Mouse (Mus musculus) brown adipose tissue, adult 24 weeks (tissue): ENCODE measurements around the gene Eno1. TPM values are rescaled to one million over a fixed set of nuclear protein-coding genes. Genes with fewer than 3 reads are reported as not detected.
A peak's percentile ranks its signal among the peaks of the same experiment; 100 is the strongest.

Experiments
- H3K27ac ChIP-seq: fragments of 200-500 bp; replicated peaks from 2 replicates; pipeline ENCODE4 v1.5.1; 2012; ENCODE audit warnings: low read depth, mild to moderate bottlenecking, low read length
- H3K4me1 ChIP-seq: fragments of 200-500 bp; 2 replicates; pipeline ENCODE4 v1.6.1; 2012; ENCODE audit warnings: low read length, mixed read lengths; ENCODE audit not compliant: control insufficient read depth, insufficient read depth, insufficient read length
- H3K4me3 ChIP-seq: fragments of 200-500 bp; 2 replicates; pipeline ENCODE4 v1.5.1; 2012; ENCODE audit warnings: low read depth, mild to moderate bottlenecking, low read length, moderate library complexity; ENCODE audit not compliant: insufficient read depth
- polyA plus RNA-seq: library from polyadenylated mRNA; stranded (reverse); fragments of >200 nt; gene quantifications from 2 replicates; pipeline ENCODE4 v1.2.4, GENCODE M21; 2012; ENCODE audit not compliant: missing spikeins, insufficient read depth, insufficient read length

Gene Eno1
- polyA plus RNA-seq, 1 experiment: 2,211 TPM

- Histone ChIP-seq H3K4me3 (peak overlapping the region; percentile 15), H3K27ac (peak overlapping the region; percentile 91), H3K4me1 (peaks cover 11% of the 10 kb centered on the region)
Measured at GRCm38 (mm10) chr4:150236031-150236430, 490 bp upstream of the Eno1 start.

- peak overlapping the region; percentile 74 for H3K27ac ChIP-seq
- H3K4me1 ChIP-seq: peaks cover 16% of the 10 kb centered on the region
- H3K4me3 ChIP-seq: peak overlapping the region; percentile 83
Measured at GRCm38 (mm10) chr4:150237636-150238361, 1.3 kb downstream of the Eno1 start.

- peak overlapping the region; percentile 74 for H3K27ac ChIP-seq
- H3K4me3 ChIP-seq: peak overlapping the region; percentile 83
- H3K4me1 ChIP-seq: peaks cover 20% of the 10 kb centered on the region
Measured at GRCm38 (mm10) chr4:150238433-150239086, 2.0 kb downstream of the Eno1 start.

GRCm38 (mm10) chr4:150239087-150239480, 2.6 kb downstream of the Eno1 start:
- peak overlapping the region; percentile 28 for H3K27ac ChIP-seq
- H3K4me1 ChIP-seq: peaks cover 20% of the 10 kb centered on the region
- peak overlapping the region; percentile 83 for H3K4me3 ChIP-seq

DNA sequence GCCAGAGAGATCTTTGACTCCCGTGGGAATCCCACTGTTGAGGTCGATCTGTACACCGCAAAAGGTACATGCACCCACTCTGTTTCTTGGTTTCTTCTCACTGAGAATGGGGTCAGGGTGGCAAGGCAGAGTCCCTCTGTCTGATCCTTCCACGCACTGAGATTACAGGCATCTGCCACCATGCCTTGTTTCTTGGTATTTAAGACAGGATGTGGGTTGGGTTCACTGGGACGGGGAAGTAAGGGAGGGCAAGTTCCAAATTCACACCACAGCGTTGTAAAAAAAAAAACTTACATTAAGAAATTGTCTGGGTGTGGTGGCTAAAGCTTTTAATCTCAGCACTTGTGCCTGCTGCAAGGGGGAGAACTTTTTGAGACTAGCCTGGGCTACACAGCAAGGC, 3.0 kb downstream of the Eno1 start:
- Histone ChIP-seq H3K4me1 (peaks cover 19% of the 10 kb centered on the region), H3K4me3 (peak overlapping the region; percentile 83)

DNA sequence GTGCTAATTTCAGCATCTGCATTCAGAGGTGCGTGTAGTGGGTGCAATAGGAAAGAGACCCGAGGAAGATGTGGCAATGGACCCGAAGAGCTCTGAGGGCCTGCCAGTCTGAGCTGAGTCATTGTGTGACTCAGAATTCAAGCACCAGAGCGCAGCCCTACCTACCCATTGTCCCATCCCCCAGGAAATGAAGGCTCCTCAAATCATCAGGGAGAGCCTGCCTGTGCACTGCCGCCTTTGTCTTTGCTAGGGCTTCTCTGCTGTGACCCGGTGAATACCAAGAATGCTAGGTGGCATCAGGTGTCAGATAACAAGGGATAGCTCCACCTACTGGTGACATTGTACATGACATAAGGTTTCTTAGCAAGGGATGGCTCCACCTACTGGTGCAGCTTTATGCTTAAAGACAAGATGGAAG, 3.4 kb downstream of the Eno1 start:
- peak overlapping the region; percentile 28 for H3K27ac ChIP-seq
- H3K4me1 ChIP-seq: peaks cover 18% of the 10 kb centered on the region
- peak overlapping the region; percentile 83 for H3K4me3 ChIP-seq

More for the DNA sequence above, 3.0 kb downstream of the Eno1 start:
- H3K27ac ChIP-seq: peak overlapping the region; percentile 28

- Histone ChIP-seq H3K27ac (no peak overlapping the region), H3K4me3 (0 out of 2 replicates have a peak overlapping the region, but pooled peaks have one; percentile 3), H3K4me1 (peaks cover 18% of the 10 kb centered on the region)
Measured at GRCm38 (mm10) chr4:150240381-150240886, 3.9 kb downstream of the Eno1 start.

DNA sequence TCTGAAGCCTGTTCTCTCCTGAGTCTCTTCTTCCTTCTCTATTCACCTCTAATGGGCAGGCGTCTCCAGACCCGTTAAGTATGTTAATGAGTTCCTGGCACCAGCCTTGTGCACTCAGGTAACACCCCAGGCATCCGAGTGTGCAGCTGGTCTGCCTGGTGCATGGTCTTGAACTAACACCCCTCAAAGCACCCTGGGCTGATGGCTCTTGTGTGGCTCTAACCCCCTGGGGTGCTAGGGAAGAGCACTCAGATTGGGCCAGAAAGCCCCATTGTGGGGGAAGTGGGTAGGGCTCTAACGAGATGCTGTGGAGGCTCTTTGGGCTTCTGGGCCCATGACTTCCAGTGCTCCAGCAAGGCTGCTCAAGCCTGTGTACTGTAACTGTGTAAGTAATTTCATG, 5.2 kb downstream of the Eno1 start:
- Histone ChIP-seq H3K4me1 (peaks cover 15% of the 10 kb centered on the region), H3K27ac (no peak overlapping the region), H3K4me3 (0 out of 2 replicates have a peak overlapping the region, but pooled peaks have one; percentile 3)

DNA sequence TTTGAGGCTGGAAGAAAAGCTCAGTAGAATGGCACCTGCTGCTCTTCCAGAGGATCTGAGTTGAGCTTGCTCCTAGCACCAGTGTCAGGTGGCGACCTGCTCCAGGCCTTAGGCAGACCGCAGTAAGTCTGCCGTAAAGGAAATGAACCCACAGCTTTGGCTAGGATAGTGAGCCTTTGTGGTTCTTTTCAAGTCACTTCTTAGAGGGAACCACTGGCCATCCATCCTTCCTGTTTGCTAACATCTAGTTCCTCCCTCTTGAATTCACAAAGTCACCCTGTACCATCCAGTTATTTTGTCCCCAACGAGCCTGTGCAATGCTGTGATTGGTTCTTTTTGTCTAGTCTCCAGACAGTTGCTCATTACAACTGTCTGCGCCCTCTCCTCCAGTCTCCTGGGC, 6.2 kb downstream of the Eno1 start:
- no peak overlapping the region for H3K4me3 ChIP-seq
- peaks cover 15% of the 10 kb centered on the region for H3K4me1 ChIP-seq
- H3K27ac ChIP-seq: no peak overlapping the region

DNA sequence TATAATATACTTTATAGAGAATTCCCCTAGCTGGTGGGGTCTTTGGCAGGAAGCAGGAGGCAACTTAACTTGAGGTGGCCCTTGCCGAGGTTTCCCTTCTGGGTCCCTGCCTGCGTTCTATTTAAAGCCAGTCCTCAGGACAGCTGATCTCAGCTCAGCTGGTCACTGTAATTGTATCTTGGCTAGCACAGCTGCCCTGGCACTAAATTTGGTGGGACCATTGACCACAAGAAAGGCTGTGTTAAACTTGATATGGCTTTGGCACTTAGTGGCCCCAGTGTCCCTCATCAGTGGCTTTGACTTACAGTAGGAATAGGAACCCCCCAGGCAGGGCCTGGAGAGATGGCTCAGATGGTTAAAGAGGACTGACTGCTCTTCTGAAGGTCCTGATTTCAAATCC, 9.4 kb downstream of the Eno1 start:
- no peak overlapping the region for H3K4me3 ChIP-seq
- H3K4me1 ChIP-seq: peaks cover 10% of the 10 kb centered on the region; the same call in 1 of the 2 replicates
- no peak overlapping the region for H3K27ac ChIP-seq

DNA sequence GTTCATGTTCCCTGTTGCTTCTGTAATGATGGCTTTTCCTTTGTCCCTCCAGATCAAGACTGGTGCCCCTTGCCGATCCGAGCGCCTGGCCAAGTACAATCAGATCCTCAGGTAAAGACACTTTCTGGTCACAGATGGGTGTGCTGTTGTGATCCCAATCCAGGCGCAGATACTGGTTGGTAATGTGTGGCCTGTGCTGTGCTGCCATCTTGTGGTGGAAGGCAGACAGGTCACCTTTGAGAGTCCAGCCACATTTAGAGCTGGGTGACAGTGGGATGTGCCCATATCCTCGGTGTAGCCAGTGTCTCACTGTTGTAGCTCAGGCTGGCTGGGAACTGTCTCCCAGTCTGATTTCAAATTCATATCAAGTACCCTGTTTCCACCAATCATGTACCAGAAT, 11.5 kb downstream of the Eno1 start:
- Histone ChIP-seq H3K4me3 (no peak overlapping the region), H3K27ac (no peak overlapping the region), H3K4me1 (0 out of 2 replicates have a peak, but pooled peaks cover 3% of the 10 kb centered on the region)

DNA sequence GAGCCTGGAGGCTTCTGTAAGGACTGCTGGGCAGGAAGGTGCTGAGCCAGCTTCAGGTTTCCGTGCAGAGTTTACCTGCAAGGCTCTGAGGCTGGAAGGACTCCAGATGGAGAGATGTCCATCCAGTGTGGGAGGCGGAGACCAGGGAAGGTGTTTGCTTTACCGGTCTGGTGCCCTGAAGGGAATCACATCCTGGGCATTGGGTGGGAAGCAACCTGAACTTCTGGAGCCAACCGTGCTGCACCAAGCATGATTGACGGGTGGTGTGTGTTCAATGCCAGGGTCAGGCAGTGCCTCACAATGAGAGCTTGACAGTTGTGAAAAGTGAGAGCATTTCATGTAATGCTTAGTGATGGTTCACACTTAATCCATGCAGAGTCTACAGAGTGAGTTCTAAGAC, 12.4 kb downstream of the Eno1 start:
- Histone ChIP-seq H3K4me1 (no peaks in the 10 kb centered on the region), H3K27ac (no peak overlapping the region), H3K4me3 (no peak overlapping the region)

DNA sequence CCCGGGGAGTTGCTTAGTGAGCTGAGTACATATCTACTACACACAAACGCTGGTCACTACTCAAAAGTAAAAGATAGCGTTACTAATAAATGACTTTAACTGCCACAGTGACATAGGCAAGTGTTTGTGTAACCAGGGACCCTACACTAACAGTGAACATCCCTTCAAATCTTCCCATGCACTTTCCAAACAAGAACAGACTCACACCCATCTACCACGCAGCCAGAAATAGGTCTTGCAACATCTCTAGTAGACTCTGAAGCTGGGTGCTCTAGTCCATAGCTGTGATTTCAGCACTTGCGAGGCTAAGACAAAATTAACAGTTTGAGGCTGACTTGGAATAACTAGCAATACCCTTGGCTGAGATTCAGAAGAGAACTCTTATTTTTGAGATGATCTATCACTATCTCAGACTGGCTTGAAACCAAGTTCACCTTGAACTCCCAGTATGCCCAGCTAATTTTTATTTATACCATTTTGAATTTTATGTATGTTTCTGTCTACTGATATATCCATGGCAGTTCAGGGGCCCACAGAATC, 13.3 kb downstream of the Eno1 start:
- H3K4me3 ChIP-seq: no peak overlapping the region
- H3K4me1 ChIP-seq: no peaks in the 10 kb centered on the region
- no peak overlapping the region for H3K27ac ChIP-seq

DNA sequence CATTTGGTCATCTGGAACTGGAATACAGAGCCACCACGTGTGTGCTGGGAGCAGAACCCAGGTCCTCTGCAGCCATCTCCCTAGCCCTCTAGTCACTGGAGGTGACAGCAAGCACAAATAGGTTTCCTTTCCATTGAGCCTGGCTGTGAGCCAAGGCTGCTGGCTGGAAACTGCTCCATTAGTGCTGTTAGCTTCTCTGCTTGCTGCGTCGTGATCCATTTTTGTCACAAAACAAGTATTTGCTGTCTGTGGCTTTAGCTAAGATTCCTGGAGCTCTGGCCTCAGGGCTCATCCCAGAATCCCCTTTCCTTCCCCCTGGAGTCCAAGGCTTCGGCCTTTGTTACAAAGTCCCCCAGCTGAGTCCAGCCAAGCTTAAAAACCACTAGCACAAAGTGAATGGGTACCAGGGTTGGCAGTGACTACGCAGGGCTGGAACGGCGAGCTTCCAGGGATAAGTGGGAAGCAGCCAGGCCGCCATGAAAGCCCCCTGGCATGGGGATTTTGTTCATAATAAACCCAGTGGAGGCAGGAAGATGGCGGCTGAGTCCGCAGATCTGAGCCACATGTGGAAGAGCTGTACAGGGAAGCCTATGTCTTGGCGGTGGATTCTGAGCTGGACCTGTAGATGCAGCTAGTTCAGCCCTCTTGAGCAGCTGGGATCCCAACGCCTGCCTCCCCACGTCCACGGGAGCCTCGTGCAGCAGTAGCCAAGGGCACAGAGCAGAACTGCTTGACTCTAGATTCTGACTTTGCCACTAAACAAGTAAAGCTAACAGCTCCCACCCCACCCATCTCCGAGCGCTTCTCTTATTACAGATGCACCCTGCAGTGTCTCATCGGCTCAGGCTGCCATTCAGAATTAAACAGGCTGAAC, 14.3 kb downstream of the Eno1 start:
- H3K4me1 ChIP-seq: no peaks in the 10 kb centered on the region
- H3K27ac ChIP-seq: no peak overlapping the region
- no peak overlapping the region for H3K4me3 ChIP-seq

- Histone ChIP-seq H3K4me1 (no peaks in the 10 kb centered on the region), H3K4me3 (no peak overlapping the region), H3K27ac (no peak overlapping the region)
Measured at GRCm38 (mm10) chr4:150254416-150254815, 17.9 kb downstream of the Eno1 start.
